Mouse (Mus musculus) liver, embryonic 14.5 days (tissue): ENCODE results near the gene Smoc1. TPM values are rescaled to one million over a fixed set of nuclear protein-coding genes. Genes with fewer than 3 reads are reported as not detected.
A peak's percentile ranks its signal among the peaks of the same experiment; 100 is the strongest.

Source experiments
- ATAC-seq: fragments of 200-750 bp; cut with Nextera tagmentation; 2 replicates; pipeline ENCODE4 v1.8.0; 2017; ENCODE audit warnings: moderate number of reproducible peaks, mild to moderate bottlenecking, moderate library complexity; ENCODE audit not compliant: insufficient read depth
- DNase-seq, 3 experiments: peaks; one replicate each; pipeline ENCODE4 v3.0.0-alpha.2; 2012 to 2013; ENCODE audit warnings: low read depth in 3 of 3, low spot score in 3 of 3
- H3K27ac ChIP-seq: fragments of 300-500 bp; sonication (generic); 2 replicates; pipeline ENCODE4 v1.5.1; 2014; ENCODE audit warnings: moderate library complexity, mild to moderate bottlenecking, control low read depth, inconsistent platforms
- H3K27me3 ChIP-seq: fragments of 300-500 bp; sonication (generic); 2 replicates; pipeline ENCODE4 v1.6.1; 2014; ENCODE audit warnings: mild to moderate bottlenecking, low read length, moderate library complexity; ENCODE audit not compliant: control insufficient read depth, insufficient read depth
- H3K36me3 ChIP-seq: fragments of 300-500 bp; sonication (generic); replicated peaks from 2 replicates; pipeline ENCODE4 v1.6.1; 2014; ENCODE audit warnings: low read depth; ENCODE audit not compliant: control insufficient read depth, insufficient read depth
- H3K4me1 ChIP-seq, 2 experiments: fragments of 200-500 bp in 1 of 2; fragments of 300-500 bp in 1 of 2; sonication (generic) in 1 of 2; replicated peaks; 2 replicates each; pipeline ENCODE4 v1.6.1; 2012 to 2014; ENCODE audit warnings: antibody characterized with exemption in 1 of 2, inconsistent platforms in 1 of 2, low read length in 1 of 2; ENCODE audit not compliant: control insufficient read depth in 2 of 2, insufficient read depth in 2 of 2
- H3K4me2 ChIP-seq: fragments of 300-500 bp; sonication (generic); 2 replicates; pipeline ENCODE4 v1.6.1; 2014; ENCODE audit warnings: low read depth, mild to moderate bottlenecking, control low read depth, moderate library complexity
- H3K4me3 ChIP-seq, 2 experiments: fragments of 200-500 bp in 1 of 2; fragments of 300-500 bp in 1 of 2; sonication (generic) in 1 of 2; 2 replicates each; pipeline ENCODE4 v1.5.1; 2012 to 2014; ENCODE audit warnings: low read depth in 2 of 2, low read length in 2 of 2, mild to moderate bottlenecking in 2 of 2, control low read depth in 1 of 2, inconsistent platforms in 1 of 2, moderate library complexity in 1 of 2; ENCODE audit not compliant: insufficient read depth in 1 of 2
- H3K9ac ChIP-seq: fragments of 300-500 bp; sonication (generic); replicated peaks from 2 replicates; pipeline ENCODE4 v1.6.1; 2014; ENCODE audit warnings: mild to moderate bottlenecking, control low read depth, moderate library complexity
- H3K9me3 ChIP-seq: fragments of 300-500 bp; sonication (generic); 2 replicates; pipeline ENCODE4 v1.6.1; 2016; ENCODE audit warnings: low read length, mixed read lengths; ENCODE audit not compliant: control insufficient read depth
- CTCF ChIP-seq: IDR thresholded peaks from 2 replicates; pipeline ENCODE4 v1.5.1; 2016; ENCODE audit warnings: antibody characterized with exemption, low read depth, control low read depth
- EP300 ChIP-seq: IDR thresholded peaks from 2 replicates; pipeline ENCODE4 v1.6.1; 2016; ENCODE audit warnings: antibody characterized with exemption, low read depth
- WGBS: fragments of 180-500 bp; shearing (Covaris S2); extraction: QIAGEN DNeasy Blood & Tissue Kit; methylation state at CpG from one replicate; pipeline ENCODE4 v1.1.7; 2014; ENCODE audit not compliant: insufficient replicate concordance; 5-methylcytosine and 5-hydroxymethylcytosine counted together
- polyA plus RNA-seq, 2 experiments: library from polyadenylated mRNA; depleted of rRNA in 1 of 2; stranded (reverse) in 1 of 2; unstranded in 1 of 2; fragments of >200 nt; fragmentation: Nextera tagmentation in 1 of 2; extraction: Ambion mirVana in 1 of 2; gene quantifications; 2 replicates each; pipeline versions ENCODE4 v1.2.1 to v1.2.3; 2012 to 2014

Smoc1 gene
- polyA plus RNA-seq, 2 experiments, result 4.6 to 6.9 TPM

DNA sequence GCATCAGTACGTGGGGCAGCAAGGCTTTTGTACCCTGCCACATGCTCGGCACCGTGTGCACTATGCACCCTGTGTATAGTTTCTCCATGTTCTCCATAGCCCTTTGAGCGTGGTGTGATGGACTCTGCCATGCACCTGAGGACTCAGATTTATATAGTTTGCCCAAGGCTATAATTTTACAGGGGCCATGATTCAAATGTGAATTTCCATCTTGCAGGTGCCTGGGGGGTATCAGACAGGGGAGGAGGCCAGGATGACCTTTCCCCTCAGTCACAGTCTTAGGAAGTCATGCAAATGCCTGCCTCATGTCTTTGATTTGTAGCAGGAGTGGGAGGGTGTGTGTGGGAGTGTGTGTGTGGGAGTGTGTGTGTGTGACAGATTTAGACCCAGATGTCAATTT, 29.0 kb upstream of the Smoc1 start:
- Histone ChIP-seq H3K4me1 (no peaks in the 10 kb centered on the region), H3K27me3 (no peaks in the 10 kb centered on the region), H3K36me3 (no peaks in the 10 kb centered on the region), H3K27ac (no peak overlapping the region), H3K4me3 (no peak overlapping the region), H3K9me3 (no peaks in the 10 kb centered on the region), H3K4me2 (no peak overlapping the region), H3K9ac (no peak overlapping the region)
- DNase-seq, result no peak
- 63% methylated on average over 4 of the region's 4 CpGs for WGBS
- ATAC-seq, result no peak
- TF ChIP-seq EP300, result no peak

DNA sequence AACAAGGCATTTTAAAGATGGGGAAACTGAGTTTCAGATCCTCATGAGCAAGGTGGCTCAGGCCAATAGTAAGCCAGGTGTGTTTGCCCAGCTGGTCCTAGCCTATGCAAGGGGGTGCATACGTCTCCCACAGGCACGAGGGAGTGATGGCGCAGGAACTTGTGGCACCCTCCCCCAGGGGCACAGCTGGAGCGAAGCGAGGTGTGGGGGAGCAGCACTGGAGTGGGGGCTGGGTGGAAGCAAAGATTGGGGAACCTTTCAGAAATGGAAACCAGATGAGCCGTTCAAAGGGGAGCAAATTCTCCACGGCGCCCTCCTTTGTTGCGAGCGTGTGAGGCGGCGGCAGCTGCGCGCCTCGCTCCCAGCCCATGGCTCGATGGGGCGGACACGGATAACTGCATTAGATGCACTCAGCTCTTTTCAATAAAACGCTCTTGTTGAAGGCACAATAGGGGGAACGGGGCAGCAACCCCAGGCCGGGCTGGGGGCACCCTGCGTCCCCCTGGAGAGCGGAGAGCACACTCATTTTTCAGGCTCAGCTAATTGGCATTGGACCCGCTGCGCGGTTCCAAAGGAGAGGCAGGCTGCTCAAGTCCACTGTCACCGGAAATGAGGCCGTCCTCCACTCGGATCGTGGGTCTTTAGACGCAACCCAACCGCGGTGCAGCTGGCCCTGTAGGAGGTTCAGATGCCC, 27.9 kb upstream of the Smoc1 start:
- H3K4me1 ChIP-seq, result no peaks in the 10 kb centered on the region
- no peak for ATAC-seq
- H3K4me3 ChIP-seq, result no peak overlapping the region
- H3K4me2 ChIP-seq, result peak overlapping the region; percentile 14
- no peak overlapping the region for H3K27ac ChIP-seq
- no peak for TF ChIP-seq CTCF
- no peak for TF ChIP-seq EP300
- H3K27me3 ChIP-seq, result no peaks in the 10 kb centered on the region
- 11% methylated on average over 33 of the region's 33 CpGs for WGBS
- H3K9me3 ChIP-seq, result no peaks in the 10 kb centered on the region
- H3K36me3 ChIP-seq, result no peaks in the 10 kb centered on the region
- no peak for DNase-seq
- no peak overlapping the region for H3K9ac ChIP-seq

GRCm38 (mm10) chr12:81000924-81001323, 25.7 kb upstream of the Smoc1 start:
- H3K4me2 ChIP-seq, result no peak overlapping the region
- no peaks in the 10 kb centered on the region for H3K27me3 ChIP-seq
- no peak for DNase-seq
- H3K9ac ChIP-seq, result no peak overlapping the region
- ATAC-seq, result no peak
- H3K4me3 ChIP-seq, result no peak overlapping the region
- H3K4me1 ChIP-seq, result no peaks in the 10 kb centered on the region
- 42% methylated on average over 4 of the region's 4 CpGs for WGBS
- H3K36me3 ChIP-seq, result no peaks in the 10 kb centered on the region
- no peaks in the 10 kb centered on the region for H3K9me3 ChIP-seq
- TF ChIP-seq CTCF (no peak), EP300 (no peak)
- no peak overlapping the region for H3K27ac ChIP-seq

DNA sequence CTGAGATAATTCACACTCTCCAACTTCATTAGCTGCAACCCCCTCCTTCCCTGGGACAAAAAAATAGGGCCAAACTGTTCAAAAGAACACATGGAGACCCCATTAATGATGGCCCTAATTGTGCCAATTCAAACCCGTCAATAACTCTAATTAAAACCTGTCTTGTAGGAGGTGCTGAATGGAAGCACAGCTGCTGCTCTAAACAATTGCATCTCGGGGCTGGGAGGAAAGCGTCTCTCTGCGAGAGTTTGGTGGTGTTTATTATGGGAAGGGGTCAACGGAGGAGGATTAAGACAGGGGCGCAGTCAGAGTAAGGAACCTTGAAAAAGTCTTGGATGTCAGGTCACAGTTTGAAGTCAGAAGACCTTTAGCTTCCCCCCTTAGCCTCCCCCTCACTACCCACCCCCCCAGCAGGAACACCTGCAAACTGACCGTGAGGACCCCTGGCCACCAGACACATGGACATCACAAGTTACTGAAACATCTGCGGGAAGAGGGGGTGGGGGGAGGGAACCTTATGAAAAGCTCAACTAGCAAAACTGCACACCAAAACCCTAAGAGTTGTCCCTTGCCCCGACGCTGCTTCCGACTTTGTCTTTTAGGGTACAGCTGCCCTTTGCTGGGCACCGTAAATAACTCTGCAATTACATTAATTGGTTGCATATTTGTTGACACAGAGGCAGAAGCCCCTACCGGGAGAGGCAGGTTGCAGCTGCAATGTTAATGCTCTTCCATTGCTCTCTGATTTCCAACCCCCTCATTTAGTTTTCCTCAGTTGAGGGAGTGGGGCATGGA, 23.6 kb upstream of the Smoc1 start:
- ATAC-seq (no peak), DNase-seq (no peak)
- Histone ChIP-seq H3K27me3 (no peaks in the 10 kb centered on the region), H3K4me1 (no peaks in the 10 kb centered on the region), H3K4me2 (no peak overlapping the region), H3K9ac (no peak overlapping the region), H3K9me3 (no peaks in the 10 kb centered on the region), H3K36me3 (no peaks in the 10 kb centered on the region), H3K4me3 (no peak overlapping the region), H3K27ac (no peak overlapping the region)
- TF ChIP-seq CTCF (no peak), EP300 (no peak)
- WGBS, result 49% methylated on average over 13 of the region's 13 CpGs

DNA sequence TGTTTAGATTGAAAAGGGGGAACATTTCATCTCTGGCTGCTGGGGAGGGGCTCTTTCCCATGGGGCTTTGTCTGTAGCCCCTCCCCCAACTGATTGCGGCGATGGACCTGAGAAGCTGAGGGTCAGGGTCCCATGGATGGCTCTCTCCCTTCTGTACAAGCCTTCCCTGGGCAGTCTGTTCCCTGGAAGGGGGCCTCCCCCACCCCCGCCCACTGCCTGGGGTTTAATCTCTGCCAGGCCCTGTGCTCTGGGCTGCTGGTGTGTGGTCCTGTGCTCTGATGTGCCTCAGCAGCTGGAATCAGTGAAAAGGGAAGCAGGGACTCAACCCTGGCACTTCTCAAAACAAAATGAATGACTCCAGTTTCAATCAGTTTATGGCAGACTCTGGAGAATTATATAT, 16.8 kb upstream of the Smoc1 start:
- TF ChIP-seq EP300 (no peak), CTCF (no peak)
- no peak overlapping the region for H3K4me2 ChIP-seq
- ATAC-seq, result no peak

More for the DNA sequence above, 16.8 kb upstream of the Smoc1 start:
- Histone ChIP-seq H3K36me3 (no peaks in the 10 kb centered on the region), H3K9me3 (no peaks in the 10 kb centered on the region), H3K4me3 (no peak overlapping the region), H3K27me3 (no peaks in the 10 kb centered on the region), H3K9ac (no peak overlapping the region), H3K4me1 (no peaks in the 10 kb centered on the region), H3K27ac (no peak overlapping the region)
- WGBS, result 43% methylated on average over 3 of the region's 3 CpGs
- no peak for DNase-seq
